Mouse (Mus musculus) hindbrain, embryonic 14.5 days (tissue): ENCODE results near the gene Npnt. TPM values are rescaled to one million over a fixed set of nuclear protein-coding genes. Genes with fewer than 3 reads are reported as not detected.

ENCODE experiments used
- ATAC-seq: fragments of 200-750 bp; cut with Nextera tagmentation; 2 replicates; pipeline ENCODE4 v1.8.0; 2017; ENCODE audit warnings: moderate number of reproducible peaks, mild to moderate bottlenecking, moderate TSS enrichment, moderate library complexity; ENCODE audit not compliant: low FRiP score
- DNase-seq: peaks from one replicate; pipeline ENCODE4 v3.0.0-alpha.2; 2015; ENCODE audit warnings: low spot score
- H3K27ac ChIP-seq: fragments of 300-500 bp; sonication (generic); 2 replicates; pipeline ENCODE4 v1.5.1; 2014; ENCODE audit warnings: mild to moderate bottlenecking, moderate library complexity
- H3K27me3 ChIP-seq: fragments of 300-500 bp; sonication (generic); 2 replicates; pipeline ENCODE4 v1.6.1; 2014; ENCODE audit warnings: mild to moderate bottlenecking, low read length, mixed read lengths; ENCODE audit not compliant: control insufficient read depth, insufficient read depth
- H3K36me3 ChIP-seq: fragments of 300-500 bp; sonication (generic); replicated peaks from 2 replicates; pipeline ENCODE4 v1.6.1; 2014; ENCODE audit not compliant: control insufficient read depth, insufficient read depth
- H3K4me1 ChIP-seq: fragments of 300-500 bp; sonication (generic); replicated peaks from 2 replicates; pipeline ENCODE4 v1.6.1; 2014; ENCODE audit warnings: antibody characterized with exemption, low read length, mixed read lengths; ENCODE audit not compliant: control insufficient read depth, insufficient read depth
- H3K4me2 ChIP-seq: fragments of 300-500 bp; sonication (generic); replicated peaks from 2 replicates; pipeline ENCODE4 v1.6.1; 2014; ENCODE audit warnings: mild to moderate bottlenecking, moderate library complexity
- H3K4me3 ChIP-seq: fragments of 300-500 bp; sonication (generic); replicated peaks from 2 replicates; pipeline ENCODE4 v1.5.1; 2014; ENCODE audit warnings: mild to moderate bottlenecking, low read length
- H3K9ac ChIP-seq: fragments of 300-500 bp; sonication (generic); 2 replicates; pipeline ENCODE4 v1.6.1; 2014
- H3K9me3 ChIP-seq: fragments of 300-500 bp; sonication (generic); 2 replicates; pipeline ENCODE4 v1.6.1; 2016; ENCODE audit warnings: low read length; ENCODE audit not compliant: control insufficient read depth
- WGBS: fragments of 180-500 bp; shearing (Covaris S2); extraction: QIAGEN DNeasy Blood & Tissue Kit; methylation state at CpG from one replicate; pipeline ENCODE4 v1.1.7; 2014; 5-methylcytosine and 5-hydroxymethylcytosine counted together
- polyA plus RNA-seq: library from polyadenylated mRNA; unstranded; fragments of >200 nt; fragmentation: Nextera tagmentation; extraction: Ambion mirVana; gene quantifications from 2 replicates; pipeline ENCODE4 v1.2.1, GENCODE M21; 2014

Gene Npnt
- polyA plus RNA-seq, 1 experiment from 2014 or later, result 32.7 TPM

- Histone ChIP-seq H3K27me3 (no peaks in the 10 kb centered on the region), H3K9me3 (no peaks in the 10 kb centered on the region), H3K4me3 (no peak overlapping the region), H3K4me2 (no peak overlapping the region), H3K4me1 (no peaks in the 10 kb centered on the region), H3K36me3 (no peaks in the 10 kb centered on the region), H3K9ac (no peak overlapping the region), H3K27ac (no peak overlapping the region)
- ATAC-seq (no peak), DNase-seq (no peak)
- WGBS, result 94% methylated on average over 9 of the region's 9 CpGs
Observed at GRCm38 (mm10) chr3:132917356-132918090, 32.6 kb downstream of the Npnt start.

GRCm38 (mm10) chr3:132915661-132916060 lies 34.4 kb downstream of the Npnt start:
- ATAC-seq (no peak), DNase-seq (no peak)
- H3K9me3 ChIP-seq, result no peaks in the 10 kb centered on the region
- H3K27ac ChIP-seq, result no peak overlapping the region
- peaks cover 5% of the 10 kb centered on the region; the same call in 1 of the 2 replicates for H3K4me1 ChIP-seq
- H3K4me3 ChIP-seq, result no peak overlapping the region
- H3K27me3 ChIP-seq, result no peaks in the 10 kb centered on the region
- no peaks in the 10 kb centered on the region for H3K36me3 ChIP-seq
- WGBS, result 78% methylated on average over 9 of the region's 9 CpGs
- H3K4me2 ChIP-seq, result no peak overlapping the region
- no peak overlapping the region for H3K9ac ChIP-seq

GRCm38 (mm10) chr3:132912420-132912819 lies 37.7 kb downstream of the Npnt start:
- no peak for ATAC-seq
- H3K36me3 ChIP-seq, result no peaks in the 10 kb centered on the region

GRCm38 (mm10) chr3:132911716-132912115 lies 38.4 kb downstream of the Npnt start:
- Histone ChIP-seq H3K4me1 (peaks cover 5% of the 10 kb centered on the region; the same call in 1 of the 2 replicates), H3K27ac (no peak overlapping the region), H3K9ac (no peak overlapping the region), H3K4me2 (no peak overlapping the region), H3K36me3 (no peaks in the 10 kb centered on the region), H3K9me3 (no peaks in the 10 kb centered on the region), H3K4me3 (no peak overlapping the region), H3K27me3 (no peaks in the 10 kb centered on the region)
- WGBS, result 64% methylated on average over 4 of the region's 4 CpGs
- no peak for DNase-seq
- ATAC-seq, result no peak

More at GRCm38 (mm10) chr3:132912420-132912819, 37.7 kb downstream of the Npnt start:
- no peaks in the 10 kb centered on the region for H3K9me3 ChIP-seq
- no peak overlapping the region for H3K4me3 ChIP-seq
- peaks cover 5% of the 10 kb centered on the region; the same call in 1 of the 2 replicates for H3K4me1 ChIP-seq
- H3K27ac ChIP-seq, result no peak overlapping the region
- H3K27me3 ChIP-seq, result no peaks in the 10 kb centered on the region
- H3K4me2 ChIP-seq, result no peak overlapping the region
- DNase-seq, result no peak
- whole genome bisulfite sequencing, result 81% methylated on average over 2 of the region's 2 CpGs
- H3K9ac ChIP-seq, result no peak overlapping the region

GRCm38 (mm10) chr3:132910727-132911126 lies 39.4 kb downstream of the Npnt start:
- ATAC-seq (no peak), DNase-seq (no peak)
- Histone ChIP-seq H3K9me3 (no peaks in the 10 kb centered on the region), H3K27ac (no peak overlapping the region), H3K4me3 (no peak overlapping the region), H3K4me2 (no peak overlapping the region), H3K4me1 (peaks cover 5% of the 10 kb centered on the region; the same call in 1 of the 2 replicates), H3K36me3 (no peaks in the 10 kb centered on the region), H3K9ac (no peak overlapping the region), H3K27me3 (no peaks in the 10 kb centered on the region)
- WGBS, result 86% methylated on average over 5 of the region's 5 CpGs

GRCm38 (mm10) chr3:132909736-132910135 lies 40.4 kb downstream of the Npnt start:
- no peak for ATAC-seq
- H3K36me3 ChIP-seq, result no peaks in the 10 kb centered on the region
- H3K4me2 ChIP-seq, result no peak overlapping the region
- H3K4me3 ChIP-seq, result no peak overlapping the region
- H3K4me1 ChIP-seq, result peaks cover 5% of the 10 kb centered on the region; the same call in 1 of the 2 replicates
- no peak for DNase-seq
- H3K9ac ChIP-seq, result no peak overlapping the region
- no peak overlapping the region for H3K27ac ChIP-seq
- WGBS, result 76% methylated on average over 12 of the region's 12 CpGs
- no peaks in the 10 kb centered on the region for H3K9me3 ChIP-seq
- no peaks in the 10 kb centered on the region for H3K27me3 ChIP-seq

GRCm38 (mm10) chr3:132907506-132908203 lies 42.4 kb downstream of the Npnt start:
- WGBS, result 82% methylated on average over 8 of the region's 8 CpGs
- no peak overlapping the region for H3K9ac ChIP-seq
- H3K27me3 ChIP-seq, result no peaks in the 10 kb centered on the region
- DNase-seq (no peak), ATAC-seq (no peak)
- H3K4me3 ChIP-seq, result no peak overlapping the region
- no peaks in the 10 kb centered on the region for H3K9me3 ChIP-seq
- H3K36me3 ChIP-seq, result no peaks in the 10 kb centered on the region
- H3K27ac ChIP-seq, result no peak overlapping the region
- H3K4me2 ChIP-seq, result no peak overlapping the region
- H3K4me1 ChIP-seq, result peaks cover 5% of the 10 kb centered on the region; the same call in 1 of the 2 replicates

- H3K4me3 ChIP-seq, result no peak overlapping the region
- 94% methylated on average over 7 of the region's 7 CpGs for WGBS
- no peaks in the 10 kb centered on the region for H3K9me3 ChIP-seq
- DNase-seq (no peak), ATAC-seq (no peak)
- H3K9ac ChIP-seq, result no peak overlapping the region
- H3K27me3 ChIP-seq, result no peaks in the 10 kb centered on the region
- H3K4me1 ChIP-seq, result no peaks in the 10 kb centered on the region
- no peaks in the 10 kb centered on the region for H3K36me3 ChIP-seq
- H3K27ac ChIP-seq, result no peak overlapping the region
- H3K4me2 ChIP-seq, result no peak overlapping the region
Observed at GRCm38 (mm10) chr3:132905224-132905930, 44.7 kb downstream of the Npnt start.

GRCm38 (mm10) chr3:132903386-132903785 lies 46.7 kb downstream of the Npnt start:
- 96% methylated on average over 11 of the region's 11 CpGs for WGBS
- Histone ChIP-seq H3K27me3 (no peaks in the 10 kb centered on the region), H3K27ac (no peak overlapping the region), H3K4me1 (no peaks in the 10 kb centered on the region), H3K9ac (no peak overlapping the region), H3K4me3 (no peak overlapping the region), H3K9me3 (no peaks in the 10 kb centered on the region), H3K4me2 (no peak overlapping the region), H3K36me3 (no peaks in the 10 kb centered on the region)
- ATAC-seq (no peak), DNase-seq (no peak)
